Mouse (Mus musculus) testis, adult 2 months (tissue): ENCODE data around the gene Fam198a.

ENCODE experiments used
- CTCF ChIP-seq: fragments of 200-500 bp; IDR thresholded peaks from 2 replicates; pipeline ENCODE4 v1.5.1; 2012; ENCODE audit warnings: low read depth, mild to moderate bottlenecking, inconsistent platforms, low read length, moderate library complexity; ENCODE audit not compliant: control insufficient read depth, insufficient read depth, insufficient replicate concordance
- POLR2A ChIP-seq: fragments of 200-500 bp; IDR thresholded peaks from 2 replicates; pipeline ENCODE4 v1.6.1; 2012; ENCODE audit warnings: low read depth, mild to moderate bottlenecking, inconsistent platforms, low read length, moderate library complexity; ENCODE audit not compliant: control insufficient read depth

GRCm38 (mm10) chr9:121904319-121904718 lies 46.5 kb upstream of the Fam198a start:
- TF ChIP-seq POLR2A (no peak), CTCF (no peak)
